Mouse (Mus musculus) left cerebral cortex, adult 9 months (tissue): ENCODE measurements around the gene Klhl32.
A peak's percentile ranks its signal among the peaks of the same experiment; 100 is the strongest.

ENCODE experiments used
- DNase-seq, 2 experiments: peaks; one replicate each; pipeline ENCODE4 v3.0.0; 2022; ENCODE audit warnings: low spot score in 2 of 2

Gene Klhl32

GRCm38 (mm10) chr4:24631177-24631911 lies 219.6 kb downstream of the Klhl32 start:
- DNase-seq: peak in 1 of 2 experiments; percentile 17

DNA sequence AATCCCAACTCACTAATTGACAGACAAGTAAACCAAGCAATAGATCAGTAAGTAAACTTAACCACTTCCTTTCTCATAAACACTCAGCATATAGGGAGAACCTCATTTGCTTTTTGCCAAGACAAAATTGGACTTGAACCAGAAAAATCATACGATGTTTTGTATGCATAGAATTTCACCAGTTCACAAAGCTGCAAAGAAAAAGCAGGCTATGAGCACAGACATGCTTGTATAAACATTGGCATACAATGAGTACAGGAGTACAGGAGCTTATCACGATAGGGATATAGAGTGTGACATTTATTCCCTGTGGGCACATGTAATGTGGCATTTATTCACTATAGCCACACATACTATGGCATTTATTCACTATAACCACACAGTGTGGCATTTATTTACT lies 220.5 kb downstream of the Klhl32 start:
- DNase-seq: no peak

DNA sequence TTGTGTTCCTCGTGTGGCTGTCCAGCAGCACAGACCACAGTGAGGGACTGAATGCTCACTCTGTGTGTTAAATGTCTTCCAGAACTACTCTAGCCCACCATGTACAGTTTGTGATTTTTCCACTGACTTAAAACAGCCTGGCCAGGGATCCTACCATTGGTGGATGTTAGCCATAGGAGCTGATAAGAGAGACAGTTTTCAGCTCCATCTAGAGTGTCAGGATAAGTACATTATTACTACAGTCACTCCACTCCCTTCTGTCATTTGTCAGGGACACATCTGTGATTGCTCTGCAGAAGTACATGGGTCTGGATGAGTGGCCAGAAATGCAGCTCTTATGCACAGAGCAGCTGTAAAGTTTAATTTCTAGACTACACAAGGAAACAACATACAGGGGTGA lies 223.1 kb downstream of the Klhl32 start:
- no peak for DNase-seq

DNA sequence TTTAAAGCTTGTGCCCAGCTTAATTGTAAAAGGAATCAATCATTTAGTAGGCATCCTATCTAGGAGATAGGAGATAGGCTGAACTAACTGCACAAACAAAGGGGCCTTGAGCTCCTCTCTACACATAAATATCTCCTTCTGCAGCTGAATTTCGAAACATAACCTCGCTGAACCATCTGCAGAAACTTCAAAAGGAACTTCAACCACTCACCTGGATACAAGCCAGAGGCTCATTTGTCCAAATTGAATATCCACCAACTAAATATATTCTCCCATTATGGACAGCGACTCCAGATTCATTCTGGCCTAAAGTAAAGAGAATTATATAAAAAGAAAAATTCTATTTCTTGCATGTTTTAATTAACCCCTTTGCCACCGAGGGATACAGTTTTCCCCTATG lies 224.2 kb downstream of the Klhl32 start:
- no peak for DNase-seq

DNA sequence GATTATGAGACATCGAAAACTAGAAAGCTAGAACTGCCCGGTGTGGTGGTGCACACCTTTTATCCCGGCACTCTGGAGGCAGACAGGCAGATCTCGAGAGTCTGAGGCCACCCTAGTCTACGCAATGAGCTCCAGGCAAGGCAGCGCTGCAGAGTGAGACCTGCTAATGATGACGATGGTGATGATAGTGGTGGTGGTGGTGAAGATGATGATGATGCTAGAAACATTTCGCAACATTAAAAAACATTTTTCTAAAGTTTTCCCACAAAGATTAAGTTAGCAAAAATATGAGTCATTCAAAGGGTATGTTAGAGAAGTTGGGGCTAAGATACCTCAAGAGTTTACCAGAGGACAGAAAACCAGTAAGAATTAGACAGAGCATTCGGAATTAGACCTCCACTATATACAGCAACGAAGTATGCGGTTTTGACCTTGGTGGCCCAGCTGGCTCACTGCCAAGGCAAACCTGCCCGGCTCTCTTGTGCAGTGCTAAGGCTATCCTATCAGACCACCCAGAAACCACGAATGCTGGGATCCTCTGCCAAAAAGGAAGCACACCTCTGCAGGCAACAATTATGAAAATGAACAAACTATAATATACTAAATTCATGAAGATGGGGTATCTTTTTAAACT lies 224.9 kb downstream of the Klhl32 start:
- DNase-seq: no peak

DNA sequence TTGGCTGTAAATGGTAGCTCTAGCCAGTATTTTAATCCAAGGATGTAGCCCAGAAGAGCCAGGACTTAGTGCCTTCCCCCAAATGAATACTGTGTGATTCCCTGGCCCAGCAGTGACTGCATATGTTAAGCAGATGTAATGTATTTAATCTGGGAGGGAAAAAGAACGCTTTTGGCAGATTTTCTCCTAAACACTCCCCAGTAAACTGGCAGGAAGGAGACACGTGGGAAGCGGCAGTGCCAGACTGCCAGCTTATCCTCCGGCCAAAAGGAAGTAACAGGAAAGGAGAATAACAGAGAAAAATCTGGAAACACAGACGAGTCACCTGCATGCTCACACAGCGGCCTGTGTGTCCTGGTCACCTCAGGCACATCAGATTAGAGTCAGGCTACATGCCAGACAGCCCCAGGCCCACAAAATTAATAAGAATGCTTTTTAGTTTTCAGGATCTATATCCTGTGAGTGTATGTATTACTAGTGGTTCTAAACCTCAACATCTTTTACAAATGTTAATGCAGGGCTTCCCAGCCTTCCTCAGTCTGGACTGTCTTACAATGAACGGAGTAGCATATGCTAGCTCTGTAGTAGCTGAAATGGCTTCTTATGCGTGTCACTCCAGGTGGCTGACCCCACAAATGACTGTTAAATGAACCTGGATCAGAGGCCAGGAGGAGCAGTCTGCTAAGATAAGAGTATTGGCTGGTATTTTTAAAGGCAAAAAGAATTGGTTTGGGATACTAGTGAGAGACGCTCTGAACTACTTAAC lies 229.3 kb downstream of the Klhl32 start:
- peak in 1 of 2 experiments; percentile 65 for DNase-seq

- no peak for DNase-seq
Observed at GRCm38 (mm10) chr4:24620440-24620839, 230.5 kb downstream of the Klhl32 start.

GRCm38 (mm10) chr4:24620005-24620404 lies 230.9 kb downstream of the Klhl32 start:
- DNase-seq: no peak

- no peak for DNase-seq
Observed at GRCm38 (mm10) chr4:24609564-24609963, 241.4 kb downstream of the Klhl32 start.

GRCm38 (mm10) chr4:24609085-24609484 lies 241.8 kb downstream of the Klhl32 start:
- DNase-seq: no peak

- no peak for DNase-seq
Observed at GRCm38 (mm10) chr4:24601711-24602110, 249.2 kb downstream of the Klhl32 start.

- no peak for DNase-seq
Observed at GRCm38 (mm10) chr4:24598637-24599036, 252.3 kb downstream of the Klhl32 start.

DNA sequence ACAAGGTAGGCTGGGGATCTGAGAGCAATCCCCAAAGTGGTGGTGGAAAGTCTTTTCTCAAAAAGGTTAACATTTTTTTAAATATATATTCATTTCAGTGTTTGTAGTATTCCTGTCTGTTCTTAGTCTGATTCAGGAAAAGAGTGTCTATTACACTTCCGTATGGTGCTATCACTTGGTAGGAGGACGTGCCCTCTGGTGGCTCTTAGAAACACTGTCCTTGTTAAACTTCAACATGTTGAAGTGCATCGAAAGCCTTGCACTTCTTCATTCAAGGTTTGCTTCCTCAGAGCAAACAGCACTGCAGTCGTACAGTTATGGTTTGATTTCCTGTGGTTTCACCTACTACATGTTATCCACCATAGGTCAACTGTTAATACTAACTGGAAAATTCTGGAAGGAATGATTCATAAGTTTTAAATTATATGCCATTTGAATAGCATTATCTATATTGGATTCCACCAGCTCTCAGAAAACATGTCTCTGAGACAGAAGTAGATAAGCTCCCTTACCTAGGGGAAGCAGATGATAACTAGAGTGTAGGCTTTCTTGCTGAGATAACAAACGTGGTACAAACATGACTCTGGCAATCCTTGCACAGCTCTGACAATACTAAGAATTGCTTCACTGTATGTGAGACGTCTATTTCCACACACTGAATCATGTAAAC lies 253.8 kb downstream of the Klhl32 start:
- DNase-seq: no peak

DNA sequence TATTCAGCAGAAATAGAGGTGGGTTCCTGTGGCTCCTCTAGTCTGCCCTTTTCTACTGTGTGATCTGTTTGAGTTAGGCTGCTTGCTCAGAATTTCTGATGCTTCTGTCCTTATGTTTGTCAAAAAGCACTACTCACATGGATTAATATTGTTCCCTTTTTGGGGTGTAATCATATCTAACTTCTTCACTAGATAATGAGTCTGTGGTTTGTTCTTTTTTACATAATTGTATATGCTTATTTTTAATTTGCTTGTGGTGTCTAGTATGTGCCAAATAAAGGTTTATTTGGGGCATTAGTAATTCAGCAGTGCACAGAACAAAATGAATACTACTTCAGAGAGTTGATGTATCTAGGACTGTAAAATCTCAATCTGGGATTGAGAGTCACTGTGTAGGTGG lies 256.1 kb downstream of the Klhl32 start:
- no peak for DNase-seq

DNA sequence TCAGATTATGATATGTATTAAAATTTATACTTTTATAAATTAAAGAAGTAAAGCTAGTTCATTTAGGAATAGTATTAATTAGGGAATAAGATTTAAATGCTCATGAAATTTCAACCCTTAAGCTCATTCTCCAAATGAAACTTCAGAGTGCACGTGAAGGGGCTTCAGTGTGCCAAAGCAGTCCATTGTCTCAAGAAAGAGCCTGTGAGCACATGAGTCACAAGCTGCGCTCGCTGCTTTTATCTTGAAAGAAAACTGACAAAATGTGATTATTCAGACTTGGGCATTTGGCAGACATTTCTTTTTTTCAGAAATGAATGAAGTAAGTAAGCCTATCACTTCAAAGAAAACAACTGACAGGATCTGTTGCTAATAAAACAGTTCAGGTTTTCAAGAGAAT lies 266.9 kb downstream of the Klhl32 start:
- DNase-seq: no peak

GRCm38 (mm10) chr4:24582295-24582694 lies 268.6 kb downstream of the Klhl32 start:
- DNase-seq: no peak

GRCm38 (mm10) chr4:24577594-24577993 lies 273.3 kb downstream of the Klhl32 start:
- DNase-seq: no peak

- peak; percentile 14 to 90 for DNase-seq
Observed at GRCm38 (mm10) chr4:24574276-24574675, 276.6 kb downstream of the Klhl32 start.

DNA sequence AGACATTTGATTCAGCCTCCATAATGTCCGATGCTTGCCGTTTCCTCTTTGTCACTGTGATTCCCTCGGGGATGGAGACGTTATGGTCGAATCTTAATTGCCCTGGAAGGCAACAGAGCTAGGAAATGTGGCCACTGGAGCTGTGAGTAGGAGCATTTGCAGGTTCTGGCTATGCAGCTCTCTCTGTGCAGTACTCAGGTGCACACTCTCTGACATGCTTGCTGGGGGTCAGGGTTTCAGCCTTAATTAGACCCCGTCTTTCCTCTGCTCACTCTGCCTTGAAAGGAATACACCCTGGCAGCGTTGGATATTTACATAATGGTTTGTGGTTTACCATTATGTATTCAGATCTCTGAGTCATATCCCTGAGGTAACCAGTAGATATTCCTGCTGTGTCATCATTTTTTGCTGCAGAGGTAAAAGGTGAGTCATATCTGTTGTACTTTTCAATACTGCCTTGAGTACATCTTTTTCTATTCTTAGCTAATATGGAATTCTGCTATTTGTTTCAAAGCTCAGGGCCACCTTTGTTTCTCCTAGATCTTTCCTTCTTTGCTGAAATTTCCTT lies 281.9 kb downstream of the Klhl32 start:
- no peak for DNase-seq

DNA sequence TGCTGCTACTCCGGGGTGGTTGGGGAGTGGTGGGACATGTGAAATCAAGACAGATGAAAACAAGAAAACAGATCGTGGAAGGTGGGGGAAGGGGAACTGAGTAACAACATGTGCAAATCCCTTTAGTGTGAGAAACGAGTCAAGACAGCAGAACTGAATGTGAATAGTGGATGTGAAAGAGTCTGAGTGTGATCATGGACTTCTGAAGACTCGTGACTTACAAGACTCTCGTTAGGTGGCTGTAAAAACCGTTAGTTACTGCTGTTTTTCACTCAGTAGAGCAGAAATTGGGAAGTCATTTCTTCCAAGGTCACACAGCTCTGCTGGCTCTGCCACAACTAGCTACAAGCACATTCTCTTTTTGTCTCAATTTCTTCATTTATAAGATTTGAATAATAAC lies 282.9 kb downstream of the Klhl32 start:
- no peak for DNase-seq
